Mouse (Mus musculus) hindbrain, embryonic 11.5 days (tissue): ENCODE data around the gene Anapc15-ps. TPM values are rescaled to one million over a fixed set of nuclear protein-coding genes. Genes with fewer than 3 reads are reported as not detected.

Experiments
- polyA plus RNA-seq: library from polyadenylated mRNA; unstranded; fragments of >200 nt; fragmentation: Nextera tagmentation; extraction: Ambion mirVana; gene quantifications from 2 replicates; pipeline ENCODE4 v1.2.1, GENCODE M21; 2014

Gene Anapc15-ps
- polyA plus RNA-seq, 1 experiment from 2014 or later: not detected

Other genes starting within 250 kb of the Anapc15-ps start
- gene Mrpl42, start 171.5 kb downstream of the Anapc15-ps start, polyA plus RNA-seq: 297 and 300 TPM in 2 replicates
- 471 and 495 TPM in 2 replicates for gene Ube2n, start 158.3 kb downstream of the Anapc15-ps start, polyA plus RNA-seq
- gene Nudt4, start 109.3 kb downstream of the Anapc15-ps start, polyA plus RNA-seq: 120 and 133 TPM in 2 replicates
- not detected in 2 replicates for gene Gm33543, start 169.5 kb upstream of the Anapc15-ps start, polyA plus RNA-seq